Mouse (Mus musculus): Measurements from ENCODE around the gene Gm3625. TPM values are rescaled to one million over a fixed set of nuclear protein-coding genes. Genes with fewer than 3 reads are reported as not detected.

Gene Gm3625
- total and polyA plus RNA-seq, 3 experiments, result not detected

- TF ChIP-seq MYB (IDR thresholded peaks at IDR 0.05; ENCODE audit: low read depth, low read length) (0 out of 2 replicates have a peak, but pooled peaks have one; percentile 13), HCFC1 (IDR thresholded peaks at IDR 0.05; ENCODE audit: low read depth, low read length) (peak; percentile 42; the same call in 1 of the 2 replicates), CHD2 (IDR thresholded peaks at IDR 0.05; ENCODE audit: low read length) (no peak), MAZ (IDR thresholded peaks at IDR 0.05; ENCODE audit: low read depth, low read length) (no peak), E2F4 (IDR thresholded peaks at IDR 0.05; ENCODE audit: borderline replicate concordance, low read depth, low read length) (no peak), RCOR1 (IDR thresholded peaks at IDR 0.05; ENCODE audit: low read depth, low read length) (peak; percentile 63), MYC (IDR thresholded peaks at IDR 0.05; ENCODE audit: low read depth, low read length) (no peak; the same call in 1 of the 2 replicates), CTCF (IDR thresholded peaks at IDR 0.05 in 2 of 3, conservative IDR thresholded peaks at IDR 0.05 in 1 of 3; ENCODE audit: control insufficient read depth in 1 of 3, insufficient read depth in 1 of 3, low read depth in 2 of 3, low read length in 3 of 3, poor library complexity in 1 of 3, severe bottlenecking in 1 of 3) (peak in 1 of 3 experiments; percentile 42; a peak in 2 of 6 replicates)
These were observed 702 bp downstream of the Gm3625 start (continued) for GRCm38 (mm10) chr12:4592025-4592424.

- H3K4me1 ChIP-seq (ENCODE audit: control insufficient read depth in 1 of 2, insufficient read depth in 2 of 2, low read length in 2 of 2), result peaks cover 0 to 2% of the 10 kb centered on the region in 2 experiments; a peak in 1 of 4 replicates
- DNase-seq (ENCODE audit: low read depth, low spot score), result no peak
- H3K9ac ChIP-seq (ENCODE audit: control insufficient read depth, low read depth, low read length, poor library complexity, severe bottlenecking), result no peak overlapping the region
- no peak overlapping the region for H3K27ac ChIP-seq (ENCODE audit: control insufficient read depth, low read depth, low read length)
- no peaks in the 10 kb centered on the region for H3K9me3 ChIP-seq (replicated peaks; ENCODE audit: insufficient read depth, low read length)
- H3K36me3 ChIP-seq (ENCODE audit: control insufficient read depth in 1 of 2, insufficient read depth in 2 of 2, low read length in 2 of 2), result peaks cover 0 to 3% of the 10 kb centered on the region in 2 experiments; a peak in 1 of 4 replicates
- H3K4me3 ChIP-seq (ENCODE audit: control insufficient read depth in 1 of 2, insufficient read depth in 1 of 2, low read depth in 2 of 2, low read length in 2 of 2), result no peak overlapping the region
- H3K27me3 ChIP-seq (ENCODE audit: control insufficient read depth in 1 of 2, insufficient read depth in 2 of 2, low read length in 2 of 2), result no peaks in the 10 kb centered on the region
- H3K79me2 ChIP-seq (ENCODE audit: control insufficient read depth, insufficient read depth, low read length, poor library complexity), result peaks cover 11% of the 10 kb centered on the region
- TF ChIP-seq SIN3A (IDR thresholded peaks at IDR 0.05; ENCODE audit: low read length) (no peak), NELFE (IDR thresholded peaks at IDR 0.05; ENCODE audit: low read depth, low read length) (no peak), CHD2 (IDR thresholded peaks at IDR 0.05; ENCODE audit: low read length) (no peak), RCOR1 (IDR thresholded peaks at IDR 0.05; ENCODE audit: low read depth, low read length) (no peak), SMC3 (IDR thresholded peaks at IDR 0.05; ENCODE audit: low read depth, low read length) (no peak), POLR2AphosphoS2 (IDR thresholded peaks at IDR 0.05; ENCODE audit: low read length) (no peak), MAX (IDR thresholded peaks at IDR 0.05; ENCODE audit: low read length) (no peak), MAFK (IDR thresholded peaks at IDR 0.05; ENCODE audit: borderline replicate concordance, low read depth, low read length) (no peak), E2F4 (IDR thresholded peaks at IDR 0.05; ENCODE audit: borderline replicate concordance, low read depth, low read length) (no peak), RAD21 (IDR thresholded peaks at IDR 0.05; ENCODE audit: low read depth, low read length) (no peak), UBTF (IDR thresholded peaks at IDR 0.05; ENCODE audit: borderline replicate concordance, insufficient read depth, low read depth, low read length) (no peak), CTCF (IDR thresholded peaks at IDR 0.05 in 2 of 3, conservative IDR thresholded peaks at IDR 0.05 in 1 of 3; ENCODE audit: control insufficient read depth in 1 of 3, insufficient read depth in 1 of 3, low read depth in 2 of 3, low read length in 3 of 3, poor library complexity in 1 of 3, severe bottlenecking in 1 of 3) (no peak), TBP (IDR thresholded peaks at IDR 0.05; ENCODE audit: low read depth, low read length) (no peak), TAL1 (IDR thresholded peaks at IDR 0.05; ENCODE audit: low read length) (no peak), ZMIZ1 (IDR thresholded peaks at IDR 0.05; ENCODE audit: low read depth, low read length) (no peak), POLR2A (IDR thresholded peaks at IDR 0.05; ENCODE audit: control insufficient read depth in 1 of 2, insufficient read depth in 1 of 2, low read depth in 1 of 2, low read length in 2 of 2, poor library complexity in 1 of 2) (no peak)
These were observed 4.1 kb downstream of the Gm3625 start for GRCm38 (mm10) chr12:4588603-4589002.

Data from MEL (cell line).